Mouse (Mus musculus) kidney, embryonic 16.5 days (tissue): ENCODE measurements at regions not wholly inside any gene's neighbourhood (a gene's known extent, or its start where the extent isn't known, plus 50 kb on each side); places are given as distances from the start of the nearest gene placed in this dataset.

Experiments used
- ATAC-seq: fragments of 200-750 bp; cut with Nextera tagmentation; 2 replicates; pipeline ENCODE4 v1.8.0; 2017; ENCODE audit warnings: moderate TSS enrichment; ENCODE audit not compliant: low FRiP score, low TSS enrichment
- H3K27ac ChIP-seq: fragments of 300-500 bp; sonication (generic); 2 replicates; pipeline ENCODE4 v1.5.1; 2014; ENCODE audit warnings: low read length
- H3K27me3 ChIP-seq: fragments of 300-500 bp; sonication (generic); 2 replicates; pipeline ENCODE4 v1.6.1; 2014; ENCODE audit warnings: low read length, control low read depth, mixed read lengths; ENCODE audit not compliant: insufficient read depth
- H3K36me3 ChIP-seq: fragments of 300-500 bp; sonication (generic); 2 replicates; pipeline ENCODE4 v1.6.1; 2014; ENCODE audit warnings: low read length, control low read depth, mixed read lengths; ENCODE audit not compliant: insufficient read depth
- H3K4me1 ChIP-seq: fragments of 300-500 bp; sonication (generic); 2 replicates; pipeline ENCODE4 v1.6.1; 2014; ENCODE audit warnings: low read length, control low read depth, mixed read lengths; ENCODE audit not compliant: insufficient read depth
- H3K4me2 ChIP-seq: fragments of 300-500 bp; sonication (generic); replicated peaks from 2 replicates; pipeline ENCODE4 v1.6.1; 2014; ENCODE audit warnings: low read depth, low read length
- H3K4me3 ChIP-seq: fragments of 300-500 bp; sonication (generic); 2 replicates; pipeline ENCODE4 v1.5.1; 2014; ENCODE audit warnings: mild to moderate bottlenecking, low read length
- H3K9ac ChIP-seq: fragments of 300-500 bp; sonication (generic); replicated peaks from 2 replicates; pipeline ENCODE4 v1.6.1; 2014; ENCODE audit warnings: low read length
- H3K9me3 ChIP-seq: fragments of 300-500 bp; sonication (generic); 2 replicates; pipeline ENCODE4 v1.6.1; 2016; ENCODE audit warnings: low read length, control low read depth
- WGBS: fragments of 180-500 bp; shearing (Covaris S2); extraction: QIAGEN DNeasy Blood & Tissue Kit; methylation state at CpG from one replicate; pipeline ENCODE4 v1.1.7; 2014; 5-methylcytosine and 5-hydroxymethylcytosine counted together

DNA sequence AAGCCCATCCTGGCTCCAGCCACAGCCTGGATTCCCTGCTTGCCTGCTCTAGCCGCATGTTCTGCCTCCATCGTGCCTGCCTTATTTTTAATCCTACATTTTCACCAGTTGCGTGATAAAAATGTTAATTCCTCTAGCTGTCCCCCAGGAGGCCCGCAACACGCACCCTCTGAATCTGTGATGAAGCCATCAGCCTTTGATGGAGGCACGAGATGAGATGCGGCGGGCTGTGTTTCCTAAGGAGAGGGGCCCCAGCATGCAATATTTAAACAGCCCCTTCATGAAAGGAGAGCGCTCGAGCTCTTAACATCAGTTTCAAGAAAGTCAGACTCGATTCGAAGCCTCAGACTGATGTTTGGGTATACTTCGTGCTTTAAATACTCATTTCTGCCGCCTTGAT, 76.3 kb downstream of the Nptx2 start:
- Histone ChIP-seq H3K4me1 (no peaks in the 10 kb centered on the region), H3K4me2 (no peak overlapping the region), H3K36me3 (no peaks in the 10 kb centered on the region), H3K27me3 (no peaks in the 10 kb centered on the region), H3K9ac (no peak overlapping the region), H3K4me3 (no peak overlapping the region), H3K27ac (no peak overlapping the region), H3K9me3 (no peaks in the 10 kb centered on the region)
- ATAC-seq, result no peak
- 92% methylated on average over 14 of the region's 14 CpGs for WGBS

DNA sequence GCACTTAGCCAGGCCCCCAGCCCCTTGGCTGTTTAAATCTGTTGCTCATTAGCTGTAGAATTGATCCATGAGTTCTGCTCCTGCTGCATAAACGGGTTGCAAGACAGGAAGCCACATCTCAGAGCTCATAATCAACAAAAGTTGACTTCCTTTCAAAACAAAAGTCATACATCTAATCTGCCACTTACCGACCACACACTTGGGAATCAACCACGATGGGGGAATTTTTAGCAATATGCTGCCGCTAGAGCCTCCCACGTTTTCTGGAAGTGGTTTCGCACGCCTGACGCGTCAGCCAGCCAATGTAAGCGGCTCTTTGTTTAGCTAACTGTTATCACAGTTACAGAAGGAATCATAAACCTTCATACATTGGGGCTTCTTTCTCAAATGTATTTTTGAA, 77.7 kb downstream of the Nptx2 start:
- WGBS, result 68% methylated on average over 10 of the region's 10 CpGs
- Histone ChIP-seq H3K9ac (no peak overlapping the region), H3K36me3 (no peaks in the 10 kb centered on the region), H3K4me2 (no peak overlapping the region), H3K4me1 (no peaks in the 10 kb centered on the region), H3K27me3 (no peaks in the 10 kb centered on the region), H3K4me3 (no peak overlapping the region), H3K27ac (no peak overlapping the region), H3K9me3 (no peaks in the 10 kb centered on the region)
- ATAC-seq, result no peak

DNA sequence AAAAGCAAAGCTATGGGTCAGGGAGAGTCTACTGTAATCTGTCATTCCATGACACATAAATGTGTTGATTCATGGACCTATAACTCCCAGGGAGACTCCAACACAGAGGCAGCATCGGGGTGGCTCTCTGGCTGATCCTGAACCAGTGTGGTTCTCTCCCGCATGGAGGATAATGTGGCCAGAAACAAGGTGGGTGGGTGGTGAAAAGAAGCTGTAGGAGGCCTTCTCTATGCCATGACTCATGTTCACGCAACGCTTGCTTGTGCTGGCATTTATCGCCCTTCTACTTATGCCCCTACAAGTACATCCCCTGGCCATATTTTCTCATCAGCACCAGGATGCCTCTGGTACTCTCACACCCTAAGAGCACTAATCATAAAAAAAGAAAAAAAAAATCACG, 86.6 kb downstream of the Nptx2 start:
- H3K36me3 ChIP-seq, result no peaks in the 10 kb centered on the region
- H3K27me3 ChIP-seq, result no peaks in the 10 kb centered on the region
- no peak overlapping the region for H3K9ac ChIP-seq
- H3K4me2 ChIP-seq, result no peak overlapping the region
- WGBS, result 78% methylated on average over 6 of the region's 6 CpGs
- no peak overlapping the region for H3K27ac ChIP-seq
- H3K4me3 ChIP-seq, result no peak overlapping the region
- no peak for ATAC-seq
- no peaks in the 10 kb centered on the region for H3K4me1 ChIP-seq
- no peaks in the 10 kb centered on the region for H3K9me3 ChIP-seq

DNA sequence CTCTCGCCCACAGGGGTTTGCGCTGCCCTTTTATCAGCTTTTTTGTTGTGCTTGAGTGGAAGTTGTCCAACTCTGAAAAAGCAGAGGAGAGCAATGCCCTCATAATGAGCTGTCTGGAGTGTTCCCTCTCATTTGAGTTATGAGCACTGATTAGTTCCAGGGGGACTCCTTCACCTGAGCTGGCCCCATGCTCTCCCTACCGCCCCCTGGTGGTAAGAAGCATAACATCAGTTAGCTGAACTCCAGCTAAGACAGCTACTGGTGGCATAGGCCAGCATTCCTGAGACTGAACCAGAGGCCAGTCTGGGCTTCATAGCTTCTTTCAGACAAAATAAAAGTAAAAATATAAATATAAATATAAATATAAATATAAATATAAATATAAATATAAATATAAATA, 92.9 kb downstream of the Nptx2 start:
- Histone ChIP-seq H3K4me2 (no peak overlapping the region), H3K9ac (no peak overlapping the region), H3K4me1 (no peaks in the 10 kb centered on the region; the same call in 1 of the 2 replicates), H3K4me3 (no peak overlapping the region), H3K36me3 (no peaks in the 10 kb centered on the region), H3K27me3 (no peaks in the 10 kb centered on the region), H3K27ac (no peak overlapping the region), H3K9me3 (no peaks in the 10 kb centered on the region)
- WGBS, result 59% methylated on average over 3 of the region's 3 CpGs
- ATAC-seq, result no peak

DNA sequence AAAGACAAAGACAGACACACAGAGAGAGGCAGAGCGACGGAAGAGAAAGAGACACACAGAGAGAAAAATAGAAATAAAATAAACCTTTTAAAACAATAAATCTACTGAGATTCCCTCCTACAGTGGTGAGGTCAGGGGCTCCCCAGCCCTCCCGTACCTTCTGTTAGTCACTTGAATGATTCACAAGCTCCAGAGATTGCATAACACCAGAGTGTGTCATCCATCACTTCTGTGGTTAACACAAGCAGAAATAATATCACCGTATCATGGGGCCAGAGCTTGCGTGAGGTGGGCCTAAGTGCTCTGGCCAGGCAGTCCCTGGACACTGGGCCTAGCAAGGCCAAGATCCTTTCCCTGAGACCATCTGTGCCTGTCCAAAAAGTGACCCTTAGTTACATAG, 93.9 kb downstream of the Nptx2 start:
- no peaks in the 10 kb centered on the region for H3K9me3 ChIP-seq
- H3K27ac ChIP-seq, result no peak overlapping the region
- H3K9ac ChIP-seq, result no peak overlapping the region
- 75% methylated on average over 5 of the region's 5 CpGs for WGBS
- H3K4me1 ChIP-seq, result no peaks in the 10 kb centered on the region; the same call in 1 of the 2 replicates
- no peak overlapping the region for H3K4me3 ChIP-seq
- H3K36me3 ChIP-seq, result no peaks in the 10 kb centered on the region
- ATAC-seq, result no peak
- H3K4me2 ChIP-seq, result no peak overlapping the region
- no peaks in the 10 kb centered on the region for H3K27me3 ChIP-seq

DNA sequence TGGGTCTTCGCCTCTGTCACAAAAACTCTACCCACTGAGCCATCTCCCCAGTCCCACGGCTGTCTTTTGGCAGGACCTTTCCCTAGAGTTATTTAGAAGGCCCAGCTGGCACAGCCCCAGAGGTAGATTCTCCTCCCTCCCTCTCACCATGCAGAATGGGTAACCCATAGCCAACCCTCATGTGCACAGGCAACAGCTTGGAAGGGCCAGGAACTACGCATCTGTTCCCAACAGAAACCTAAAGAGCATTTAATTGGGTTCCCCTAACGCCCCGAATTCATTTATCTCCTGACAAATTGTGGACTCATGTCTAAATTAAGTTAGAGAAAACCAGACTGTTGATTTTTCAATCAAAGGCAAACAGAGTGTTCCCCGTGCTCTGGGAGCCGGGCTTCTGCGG, 97.1 kb downstream of the Nptx2 start:
- no peak overlapping the region for H3K4me3 ChIP-seq
- no peak overlapping the region for H3K4me2 ChIP-seq
- no peak overlapping the region for H3K9ac ChIP-seq
- no peak overlapping the region for H3K27ac ChIP-seq
- 62% methylated on average over 8 of the region's 8 CpGs for WGBS
- no peaks in the 10 kb centered on the region for H3K36me3 ChIP-seq
- H3K27me3 ChIP-seq, result no peaks in the 10 kb centered on the region
- no peak for ATAC-seq
- no peaks in the 10 kb centered on the region; the same call in 1 of the 2 replicates for H3K4me1 ChIP-seq
- no peaks in the 10 kb centered on the region for H3K9me3 ChIP-seq

DNA sequence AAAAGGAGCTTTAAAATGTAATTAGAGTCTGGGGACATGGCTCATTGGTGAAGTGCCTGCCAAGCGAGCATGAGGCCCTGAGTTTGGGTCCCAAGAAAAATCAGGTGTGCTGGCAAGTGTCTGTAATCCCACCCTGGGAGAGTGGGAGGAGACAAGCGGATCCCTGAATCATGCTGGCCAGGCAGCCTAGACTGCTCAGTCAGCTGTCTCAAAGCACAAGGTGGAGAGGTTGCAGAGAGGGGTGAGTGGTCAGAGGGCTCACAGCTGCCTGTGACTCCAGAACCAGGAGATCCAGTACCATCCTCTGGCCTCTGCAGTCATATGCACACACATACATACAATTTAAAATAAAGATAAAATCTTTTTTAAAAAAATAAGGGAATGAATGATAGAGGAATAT, 97.7 kb downstream of the Nptx2 start:
- Histone ChIP-seq H3K27me3 (no peaks in the 10 kb centered on the region), H3K4me3 (no peak overlapping the region), H3K27ac (no peak overlapping the region), H3K36me3 (no peaks in the 10 kb centered on the region), H3K9me3 (no peaks in the 10 kb centered on the region), H3K4me2 (no peak overlapping the region), H3K9ac (no peak overlapping the region), H3K4me1 (no peaks in the 10 kb centered on the region; the same call in 1 of the 2 replicates)
- ATAC-seq, result peak; percentile 80
- WGBS, result 27% methylated on average over 2 of the region's 2 CpGs

DNA sequence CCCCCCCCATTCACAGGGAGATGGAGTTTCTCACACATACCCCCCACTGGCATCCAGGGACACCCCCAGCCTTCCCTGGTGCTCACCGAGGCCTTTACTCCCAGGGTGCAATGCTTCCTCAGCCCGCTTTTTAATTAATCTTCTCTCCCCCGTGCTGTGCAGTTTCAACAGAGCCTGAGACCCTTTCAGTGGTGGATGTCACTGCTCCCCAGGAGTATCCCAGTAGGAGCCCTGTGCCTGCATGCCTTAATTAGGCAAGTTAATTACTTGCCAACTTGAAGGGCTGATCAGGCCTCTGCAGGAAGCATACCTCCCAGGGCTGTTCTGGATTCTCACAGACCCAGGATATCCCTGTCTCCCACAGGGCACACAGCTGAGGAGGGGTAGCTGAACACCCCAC, 99.7 kb downstream of the Nptx2 start:
- WGBS, result 33% methylated on average over 3 of the region's 3 CpGs
- no peaks in the 10 kb centered on the region for H3K9me3 ChIP-seq
- H3K4me3 ChIP-seq, result no peak overlapping the region
- H3K9ac ChIP-seq, result no peak overlapping the region
- H3K27ac ChIP-seq, result no peak overlapping the region
- no peaks in the 10 kb centered on the region; the same call in 1 of the 2 replicates for H3K4me1 ChIP-seq
- H3K27me3 ChIP-seq, result no peaks in the 10 kb centered on the region
- no peaks in the 10 kb centered on the region for H3K36me3 ChIP-seq
- H3K4me2 ChIP-seq, result no peak overlapping the region
- ATAC-seq, result peak; percentile 23; the same call in 1 of the 2 replicates

DNA sequence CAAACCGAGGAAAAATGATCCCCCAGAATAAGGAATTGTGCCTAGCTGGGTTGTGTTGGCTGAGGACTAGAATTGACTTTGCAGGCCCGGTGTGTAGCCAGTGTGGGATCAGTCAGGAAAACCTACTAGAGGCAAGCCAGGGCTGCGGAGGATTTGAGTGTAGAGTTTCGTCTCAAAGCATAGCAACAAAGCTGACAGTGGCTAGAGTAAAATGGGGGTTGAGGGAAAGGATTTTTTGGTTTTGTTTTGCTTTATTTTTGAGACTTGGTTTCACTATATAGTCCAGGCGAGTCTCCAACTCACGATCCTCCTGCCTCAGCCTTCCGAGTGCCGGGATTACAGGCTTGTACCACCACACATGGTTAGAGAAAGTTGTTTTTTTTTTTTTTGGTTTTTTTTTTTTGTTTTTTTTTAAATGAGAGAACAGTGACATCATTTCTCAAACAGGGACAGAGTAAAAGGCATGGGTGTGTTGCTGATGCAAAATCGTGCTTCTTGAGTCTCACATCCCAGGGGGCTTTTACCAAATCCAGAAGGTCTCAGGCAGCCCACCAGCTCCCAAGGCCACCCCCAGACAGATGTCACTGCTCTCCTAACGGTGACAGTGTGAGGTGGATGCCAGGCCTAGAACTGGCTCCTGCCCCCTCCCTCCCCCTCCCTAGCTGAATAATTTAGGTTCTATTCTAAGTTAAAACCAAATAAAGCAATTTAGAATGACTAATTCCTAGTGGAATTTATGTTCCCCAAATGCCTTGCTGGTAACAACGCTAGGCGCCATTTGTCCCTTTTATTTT, 101.8 kb downstream of the Nptx2 start:
- no peaks in the 10 kb centered on the region; the same call in 1 of the 2 replicates for H3K4me1 ChIP-seq
- H3K4me3 ChIP-seq, result no peak overlapping the region
- H3K9me3 ChIP-seq, result no peaks in the 10 kb centered on the region
- H3K9ac ChIP-seq, result no peak overlapping the region
- 70% methylated on average over 12 of the region's 12 CpGs for WGBS
- no peak for ATAC-seq
- H3K36me3 ChIP-seq, result no peaks in the 10 kb centered on the region
- no peak overlapping the region for H3K4me2 ChIP-seq
- H3K27ac ChIP-seq, result no peak overlapping the region
- no peaks in the 10 kb centered on the region for H3K27me3 ChIP-seq

DNA sequence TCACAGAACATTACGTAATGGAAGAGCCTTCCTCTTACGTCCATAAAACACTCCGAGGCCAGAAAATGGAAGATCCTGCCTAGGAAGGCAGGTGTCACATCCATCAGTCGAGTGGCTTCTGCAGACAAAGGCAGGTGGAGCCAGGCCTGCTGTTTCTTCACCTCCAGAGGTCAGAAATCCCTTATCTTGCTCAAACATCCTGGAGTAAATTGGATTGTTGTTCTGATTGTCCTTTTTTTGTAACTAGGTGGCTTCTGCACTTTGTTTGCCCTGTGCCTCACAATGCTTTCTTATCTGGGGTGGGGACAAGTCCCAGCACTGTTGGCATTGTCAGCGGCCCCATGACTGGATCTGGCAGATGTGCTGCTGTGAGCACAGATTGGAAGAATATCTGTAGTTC, 106.5 kb downstream of the Nptx2 start:
- Histone ChIP-seq H3K27ac (no peak overlapping the region), H3K4me3 (no peak overlapping the region), H3K4me2 (no peak overlapping the region), H3K27me3 (no peaks in the 10 kb centered on the region), H3K9me3 (peaks cover 3% of the 10 kb centered on the region; the same call in 1 of the 2 replicates), H3K36me3 (no peaks in the 10 kb centered on the region), H3K9ac (no peak overlapping the region), H3K4me1 (no peaks in the 10 kb centered on the region)
- WGBS, result 39% methylated on average over 5 of the region's 5 CpGs
- no peak for ATAC-seq
